Mouse (Mus musculus): Measurements from ENCODE around the gene Prl2c3. TPM values are rescaled to one million over a fixed set of nuclear protein-coding genes. Genes with fewer than 3 reads are reported as not detected.
"Not testable (repeated sequence)": the region's sequence is repeated elsewhere in the genome, so short reads cannot be mapped to it uniquely, and the experiment has no call there.

Prl2c3 gene
- total and polyA plus RNA-seq, 3 experiments: not detected

GRCm38 (mm10) chr13:12831769-12832168 lies 31.9 kb upstream of the Prl2c3 start:
- Histone ChIP-seq H3K79me2 (replicated peaks; ENCODE audit: control insufficient read depth, extremely low read depth, insufficient read depth, poor library complexity, severe bottlenecking) (no peaks in the 10 kb centered on the region), H3K4me3 (replicated peaks in 1 of 3; ENCODE audit: low read depth in 2 of 3, low read length in 2 of 3, poor library complexity in 1 of 3) (no peak overlapping the region), H3K27me3 (replicated peaks) (no peaks in the 10 kb centered on the region), H3K36me3 (replicated peaks in 1 of 2; ENCODE audit: control insufficient read depth in 1 of 2, insufficient read depth in 1 of 2, low read length in 1 of 2) (no peaks in the 10 kb centered on the region), H3K4me1 (ENCODE audit: control insufficient read depth in 1 of 2, insufficient read depth in 2 of 2) (no peaks in the 10 kb centered on the region), H3K9ac (ENCODE audit: insufficient read depth, low read depth) (no peak overlapping the region), H3K27ac (ENCODE audit: insufficient read depth, low read depth) (no peak overlapping the region), H3K9me3 (replicated peaks; ENCODE audit: low read length) (peaks cover 3% of the 10 kb centered on the region), H3K4me2 (ENCODE audit: insufficient read depth, low read depth, poor library complexity, severe bottlenecking) (no peak overlapping the region)
- dilution Hi-C loops (cut with MboI; ENCODE audit: extremely low pct_ligation_motif_present, extremely low pct_unique_long_range_greater_than_20kb, low sequenced_read_pairs): no loop called here
- DNase-seq (ENCODE audit: extremely low read depth): no peak
- TF ChIP-seq TCF12 (IDR thresholded peaks at IDR 0.05; ENCODE audit: low read depth, low read length): no peak
- no peak for TF ChIP-seq MXI1 (IDR thresholded peaks at IDR 0.05; ENCODE audit: low read depth, low read length)
- TF ChIP-seq UBTF (IDR thresholded peaks at IDR 0.05; ENCODE audit: low read depth, low read length): no peak
- no peak for TF ChIP-seq TBP (conservative IDR thresholded peaks at IDR 0.05; ENCODE audit: low read depth, low read length)
- TF ChIP-seq JUND (conservative IDR thresholded peaks at IDR 0.05; ENCODE audit: low read depth, low read length): no peak
- TF ChIP-seq CHD2 (IDR thresholded peaks at IDR 0.05; ENCODE audit: low read length): no peak
- no peak for TF ChIP-seq ZNF384 (IDR thresholded peaks at IDR 0.05; ENCODE audit: low read depth, low read length)
- TF ChIP-seq MAZ (IDR thresholded peaks at IDR 0.05; ENCODE audit: low read depth, low read length): no peak
- TF ChIP-seq E2F4 (IDR thresholded peaks at IDR 0.05; ENCODE audit: insufficient replicate concordance, low read depth, low read length): no peak
- TF ChIP-seq MYC (IDR thresholded peaks at IDR 0.05; ENCODE audit: low read depth, low read length): no peak
- no peak for TF ChIP-seq ZMIZ1 (IDR thresholded peaks at IDR 0.05; ENCODE audit: low read depth, low read length)
- TF ChIP-seq RAD21 (IDR thresholded peaks at IDR 0.05; ENCODE audit: low read depth, low read length): no peak
- TF ChIP-seq SIN3A (IDR thresholded peaks at IDR 0.05; ENCODE audit: low read length): no peak
- no peak for TF ChIP-seq MEF2A (IDR thresholded peaks at IDR 0.05; ENCODE audit: borderline replicate concordance, low read depth, low read length)
- in situ Hi-C loops (cut with MboI; ENCODE audit: low pct_ligation_motif_present, low pct_unique_long_range_greater_than_20kb, low sequenced_read_pairs): no loop called here

- H3K9ac ChIP-seq (ENCODE audit: insufficient read depth, low read depth): no peak overlapping the region
- no peaks in the 10 kb centered on the region for H3K27me3 ChIP-seq (replicated peaks)
- in situ Hi-C loops (cut with MboI; ENCODE audit: low pct_ligation_motif_present, low pct_unique_long_range_greater_than_20kb, low sequenced_read_pairs) (no loop called here), dilution Hi-C loops (cut with MboI; ENCODE audit: extremely low pct_ligation_motif_present, extremely low pct_unique_long_range_greater_than_20kb, low sequenced_read_pairs) (no loop called here)
- no peak overlapping the region for H3K27ac ChIP-seq (ENCODE audit: insufficient read depth, low read depth)
- H3K4me2 ChIP-seq (ENCODE audit: insufficient read depth, low read depth, poor library complexity, severe bottlenecking): no peak overlapping the region
- no peaks in the 10 kb centered on the region for H3K36me3 ChIP-seq (replicated peaks in 1 of 2; ENCODE audit: control insufficient read depth in 1 of 2, insufficient read depth in 1 of 2, low read length in 1 of 2)
- H3K9me3 ChIP-seq (replicated peaks; ENCODE audit: low read length): peaks cover 3% of the 10 kb centered on the region
- DNase-seq (ENCODE audit: extremely low read depth): no peak
- no peaks in the 10 kb centered on the region for H3K79me2 ChIP-seq (replicated peaks; ENCODE audit: control insufficient read depth, extremely low read depth, insufficient read depth, poor library complexity, severe bottlenecking)
- no peak for TF ChIP-seq TCF12 (IDR thresholded peaks at IDR 0.05; ENCODE audit: low read depth, low read length)
- no peak for TF ChIP-seq JUND (conservative IDR thresholded peaks at IDR 0.05; ENCODE audit: low read depth, low read length)
- TF ChIP-seq GABPA (IDR thresholded peaks at IDR 0.05; ENCODE audit: insufficient replicate concordance, low read depth, low read length): no peak
- no peak for TF ChIP-seq CHD1 (IDR thresholded peaks at IDR 0.05; ENCODE audit: low read depth, low read length)
- TF ChIP-seq USF2 (conservative IDR thresholded peaks at IDR 0.05; ENCODE audit: low read depth, low read length): no peak
- no peak for TF ChIP-seq ZNF384 (IDR thresholded peaks at IDR 0.05; ENCODE audit: low read depth, low read length)
- TF ChIP-seq BHLHE40 (IDR thresholded peaks at IDR 0.05; ENCODE audit: low read depth, low read length): no peak
- no peak for TF ChIP-seq MYC (IDR thresholded peaks at IDR 0.05; ENCODE audit: low read depth, low read length)
- no peak for TF ChIP-seq MAZ (IDR thresholded peaks at IDR 0.05; ENCODE audit: low read depth, low read length)
- no peaks in the 10 kb centered on the region for H3K4me1 ChIP-seq (ENCODE audit: control insufficient read depth in 1 of 2, insufficient read depth in 2 of 2)
- H3K4me3 ChIP-seq (replicated peaks in 1 of 3; ENCODE audit: low read depth in 2 of 3, low read length in 2 of 3, poor library complexity in 1 of 3): no peak overlapping the region
These were observed 29.2 kb upstream of the Prl2c3 start for GRCm38 (mm10) chr13:12829031-12829430.

- H3K79me2 ChIP-seq (replicated peaks; ENCODE audit: control insufficient read depth, extremely low read depth, insufficient read depth, poor library complexity, severe bottlenecking); in situ Hi-C loops (cut with MboI; ENCODE audit: low pct_ligation_motif_present, low pct_unique_long_range_greater_than_20kb, low sequenced_read_pairs): not testable (repeated sequence)
These were observed 24.8 kb upstream of the Prl2c3 start for GRCm38 (mm10) chr13:12824500-12825176.

More at GRCm38 (mm10) chr13:12824500-12825176, 24.8 kb upstream of the Prl2c3 start:
- DNase-seq (ENCODE audit: extremely low read depth); H3K36me3 ChIP-seq (replicated peaks in 1 of 2; ENCODE audit: control insufficient read depth in 1 of 2, insufficient read depth in 1 of 2, low read length in 1 of 2); H3K9me3 ChIP-seq (replicated peaks; ENCODE audit: low read length); H3K27ac ChIP-seq (ENCODE audit: insufficient read depth, low read depth); H3K9ac ChIP-seq (ENCODE audit: insufficient read depth, low read depth); H3K4me2 ChIP-seq (ENCODE audit: insufficient read depth, low read depth, poor library complexity, severe bottlenecking); H3K27me3 ChIP-seq (replicated peaks); H3K4me1 ChIP-seq (ENCODE audit: control insufficient read depth in 1 of 2, insufficient read depth in 2 of 2); H3K4me3 ChIP-seq (replicated peaks in 1 of 3; ENCODE audit: low read depth in 2 of 3, low read length in 2 of 3, poor library complexity in 1 of 3); dilution Hi-C loops (cut with MboI; ENCODE audit: extremely low pct_ligation_motif_present, extremely low pct_unique_long_range_greater_than_20kb, low sequenced_read_pairs): not testable (repeated sequence)

Data from CH12.LX (cell line).